Mouse (Mus musculus): ENCODE measurements around the gene Tmem217.
"Not testable (repeated sequence)": the region's sequence is repeated elsewhere in the genome, so short reads cannot be mapped to it uniquely, and the experiment has no call there.

The Tmem217 gene

DNA sequence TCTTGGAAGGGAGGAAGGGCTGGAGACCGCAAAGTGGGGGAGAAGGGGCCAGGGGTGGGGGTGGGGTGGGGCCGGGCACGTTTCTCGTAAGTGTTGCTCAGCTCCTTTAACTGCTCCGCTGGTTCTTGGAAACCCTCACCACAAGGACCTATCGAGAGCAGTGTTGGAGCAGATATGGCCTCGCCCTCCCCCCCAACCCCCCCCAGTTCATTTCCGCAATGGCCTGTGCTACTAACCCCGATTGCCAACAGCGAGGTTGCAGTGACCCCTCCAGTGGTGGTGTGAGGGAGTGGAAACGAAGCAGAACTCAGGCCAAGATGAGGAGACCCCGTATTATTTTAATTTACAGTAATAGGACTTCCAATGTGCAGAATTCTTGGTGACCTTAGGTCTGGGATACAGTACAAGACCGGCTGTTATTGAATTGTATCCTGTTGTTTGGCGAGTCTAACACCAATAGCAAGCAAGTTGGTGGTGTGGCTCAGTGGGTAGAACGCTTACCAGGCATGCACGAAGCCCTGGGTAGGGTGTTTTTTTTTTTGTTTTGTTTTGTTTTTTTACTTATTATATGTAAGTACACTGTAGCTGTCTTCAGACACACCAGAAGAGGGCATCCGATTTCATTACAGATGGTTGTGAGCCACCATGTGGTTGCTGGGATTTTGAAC lies 51.2 kb downstream of the Tmem217 start:
- no peak for DNase-seq

DNA sequence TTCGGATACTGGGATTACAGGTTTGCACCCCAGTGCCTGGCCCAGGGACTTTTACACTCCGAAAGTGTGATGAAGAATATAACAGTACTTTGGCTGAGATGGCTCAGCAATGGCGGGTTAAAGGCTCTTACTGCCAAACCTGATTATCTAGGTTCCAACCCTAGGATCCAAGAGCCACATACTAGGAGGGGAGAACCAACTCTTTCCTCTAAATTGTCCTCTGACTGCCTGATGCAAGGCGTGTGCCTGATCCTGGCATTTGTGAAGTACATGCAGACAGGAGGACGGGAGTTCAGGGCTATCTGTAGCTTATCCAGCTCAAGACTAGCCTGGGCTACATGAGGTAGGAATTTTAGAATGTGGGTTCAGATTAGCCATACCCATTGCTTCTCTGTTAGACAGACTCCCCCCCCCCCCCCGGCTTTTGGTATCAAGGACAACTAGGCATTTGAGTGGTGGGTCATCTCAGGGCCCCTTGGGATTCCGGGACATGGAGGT lies 51.9 kb downstream of the Tmem217 start:
- DNase-seq, result no peak

DNA sequence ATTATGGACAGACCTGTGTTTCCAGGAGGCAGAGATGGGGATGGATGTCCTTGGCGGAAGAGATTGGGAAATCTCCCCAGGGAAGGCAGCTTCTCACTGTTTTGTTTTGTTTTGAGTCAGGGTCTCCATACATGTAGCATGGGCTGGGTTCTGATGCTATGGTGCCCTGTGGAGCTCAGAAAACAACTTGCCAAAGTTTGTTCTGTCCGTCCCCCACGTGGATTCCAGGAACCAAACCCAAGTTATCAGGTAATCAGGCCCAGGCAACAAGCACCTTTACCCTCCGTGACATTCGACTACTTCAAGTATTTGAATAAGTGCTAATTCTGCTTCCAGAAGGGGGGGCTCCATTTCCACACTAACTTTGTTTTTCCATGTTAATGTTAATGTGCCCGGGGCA lies 52.7 kb downstream of the Tmem217 start:
- no peak for DNase-seq

DNA sequence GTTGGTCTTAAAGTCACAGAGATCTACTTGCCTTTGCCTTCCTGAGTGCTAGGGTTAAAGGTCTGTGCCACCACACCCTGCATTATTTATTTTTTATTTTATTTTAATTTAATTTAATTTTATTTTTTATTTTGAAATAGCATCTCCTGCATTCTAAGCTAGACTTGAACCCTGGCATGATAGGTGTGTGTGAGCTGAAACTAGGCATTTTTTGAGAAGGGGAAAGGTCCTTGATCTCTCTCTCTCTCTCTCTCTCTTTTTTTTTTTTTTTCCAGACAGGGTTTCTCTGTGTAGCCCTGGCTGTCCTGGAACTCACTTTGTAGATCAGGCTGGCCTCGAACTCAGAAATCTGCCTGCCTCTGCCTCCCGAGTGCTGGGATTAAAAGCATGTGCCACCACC lies 53.2 kb downstream of the Tmem217 start:
- not testable (repeated sequence) for DNase-seq

DNA sequence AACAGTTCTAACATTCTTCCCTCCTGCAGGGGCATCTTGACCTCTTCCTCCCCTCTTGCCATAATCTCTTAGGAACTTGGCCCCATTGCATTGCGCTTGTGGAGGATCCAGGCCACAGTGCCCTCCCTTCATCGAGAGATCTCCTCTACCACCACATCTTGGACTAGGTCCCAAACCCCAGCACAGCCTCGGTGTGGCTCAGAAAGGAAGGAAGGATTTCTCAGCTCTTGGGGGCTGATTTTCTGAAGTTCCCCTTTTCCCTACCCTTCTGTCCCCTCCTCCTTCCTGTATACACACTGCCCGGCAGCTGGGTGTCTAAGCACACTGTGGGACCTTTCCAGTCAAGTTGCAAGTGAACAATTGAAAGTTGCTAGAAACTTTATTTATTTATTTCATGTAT lies 54.2 kb downstream of the Tmem217 start:
- no peak for DNase-seq

DNA sequence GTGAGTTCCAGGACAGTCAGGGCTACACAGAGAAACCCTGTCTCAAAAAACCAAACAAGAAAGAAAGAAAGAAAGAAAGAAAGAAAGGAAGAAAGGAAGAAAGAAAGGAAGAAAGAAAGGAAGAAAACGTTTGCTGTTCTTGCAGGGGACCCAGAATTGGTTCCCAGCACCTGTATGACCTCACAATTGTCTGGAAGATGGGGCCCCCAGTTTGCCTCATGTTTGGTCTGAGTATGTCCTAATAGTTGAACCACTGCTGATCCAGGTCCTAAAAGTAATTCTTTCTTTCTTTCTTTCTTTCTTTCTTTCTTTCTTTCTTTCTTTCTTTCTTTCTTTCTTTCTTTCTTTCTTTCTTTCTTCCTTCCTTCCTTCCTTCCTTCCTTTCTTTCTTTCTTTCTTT lies 54.7 kb downstream of the Tmem217 start:
- DNase-seq, result not testable (repeated sequence)

DNA sequence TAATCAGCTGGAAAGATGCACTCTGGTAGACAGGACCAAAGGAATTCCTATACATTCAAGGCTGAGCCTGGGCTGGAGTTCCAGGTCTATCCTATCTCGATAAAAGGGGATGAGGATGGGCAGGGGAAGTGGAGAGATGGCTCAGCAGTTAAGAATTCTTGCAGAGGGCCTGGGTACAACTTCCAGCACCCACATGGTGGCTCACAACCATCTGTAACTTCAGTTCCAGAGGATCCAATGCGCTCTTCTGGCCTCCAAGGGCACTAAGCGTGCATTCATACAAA lies 55.2 kb downstream of the Tmem217 start:
- no peak for DNase-seq

DNA sequence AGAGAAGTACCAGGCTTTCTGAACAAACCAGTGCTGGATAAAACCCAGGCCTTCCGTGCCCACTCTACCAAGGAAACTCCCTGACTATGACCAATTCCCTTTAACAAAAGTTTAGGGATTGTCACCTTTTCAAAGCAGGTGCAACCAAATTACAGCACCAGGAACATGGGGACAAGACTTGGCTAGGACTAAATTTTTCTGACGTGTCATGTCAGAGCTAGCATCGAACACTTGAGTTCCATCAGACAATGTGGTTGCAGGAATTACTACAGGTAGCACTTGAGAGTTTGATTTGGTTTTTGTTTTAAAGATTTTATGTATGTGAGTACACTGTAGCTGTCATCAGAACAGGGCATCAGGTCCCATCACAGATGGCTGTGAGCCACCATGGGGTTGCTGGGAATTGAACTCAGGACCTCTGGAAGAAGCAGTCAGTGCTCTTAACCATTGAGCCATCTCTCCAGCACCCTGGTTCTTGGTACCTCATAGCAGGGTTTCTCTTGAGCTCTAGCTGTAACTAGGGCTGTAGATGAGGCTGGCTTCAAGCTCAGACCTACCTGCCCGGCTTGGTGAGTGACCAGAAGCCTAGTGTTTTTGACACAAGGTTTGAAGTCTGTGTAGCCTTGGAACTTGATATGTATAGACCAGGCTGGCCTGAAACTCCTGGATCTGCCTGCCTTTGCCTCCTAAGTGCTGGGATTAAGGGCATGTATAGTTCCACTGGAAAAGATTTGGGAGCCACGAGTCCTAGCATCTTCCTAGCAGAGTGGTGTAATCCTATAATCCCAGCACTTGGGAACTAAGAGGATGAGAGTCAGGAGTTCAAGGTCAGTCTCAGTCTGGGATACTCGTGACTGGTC lies 55.7 kb downstream of the Tmem217 start:
- DNase-seq, result no peak

DNA sequence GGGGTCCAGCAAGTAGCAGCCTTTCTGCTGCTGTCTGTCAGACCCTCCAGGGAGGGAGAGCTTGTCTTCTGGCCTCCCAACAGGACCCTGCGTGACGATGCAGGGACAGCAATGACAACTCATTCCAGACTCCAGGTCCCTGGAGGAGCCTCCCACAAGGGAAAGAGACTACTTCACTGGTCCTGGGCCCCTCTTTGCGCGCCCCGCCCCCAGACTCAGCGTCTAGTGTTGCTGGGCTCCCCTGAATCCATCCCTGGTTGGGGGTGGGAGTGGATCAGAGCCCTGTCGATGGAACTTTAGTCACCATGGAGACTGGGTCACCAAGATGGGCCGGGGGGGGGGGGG lies 57.5 kb downstream of the Tmem217 start:
- DNase-seq, result peak; percentile 22

DNA sequence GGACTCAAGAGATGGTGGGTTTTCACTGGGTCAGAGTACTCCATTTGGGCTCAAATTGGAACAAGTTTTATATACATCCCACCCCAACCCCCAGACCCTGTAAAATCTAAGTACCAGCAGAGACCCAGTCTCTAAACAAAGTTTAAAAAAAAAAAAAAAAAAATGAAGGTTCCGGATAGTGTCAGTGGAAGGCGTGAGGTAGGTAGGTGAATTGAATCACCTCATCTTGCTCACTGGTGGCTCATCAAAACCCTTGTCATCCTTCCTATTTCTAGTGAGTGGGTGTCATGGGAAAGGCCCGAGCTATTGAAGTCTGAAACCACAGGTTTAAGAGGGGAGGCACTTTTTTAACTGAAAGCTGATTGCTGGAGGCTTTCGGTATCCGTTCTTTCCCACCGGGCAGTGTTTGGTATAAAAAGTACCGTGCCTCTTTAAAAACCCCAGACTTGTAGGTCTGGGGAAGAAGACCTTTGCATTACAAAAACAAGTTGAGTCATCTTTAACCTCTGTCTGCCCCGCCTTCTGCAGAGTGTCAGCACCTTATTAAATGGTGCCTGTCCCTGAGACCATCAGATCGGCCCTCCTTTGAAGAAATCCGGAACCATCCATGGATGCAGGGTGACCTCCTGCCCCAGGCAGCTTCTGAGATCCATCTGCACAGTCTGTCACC lies 58.0 kb downstream of the Tmem217 start:
- no peak for DNase-seq

DNA sequence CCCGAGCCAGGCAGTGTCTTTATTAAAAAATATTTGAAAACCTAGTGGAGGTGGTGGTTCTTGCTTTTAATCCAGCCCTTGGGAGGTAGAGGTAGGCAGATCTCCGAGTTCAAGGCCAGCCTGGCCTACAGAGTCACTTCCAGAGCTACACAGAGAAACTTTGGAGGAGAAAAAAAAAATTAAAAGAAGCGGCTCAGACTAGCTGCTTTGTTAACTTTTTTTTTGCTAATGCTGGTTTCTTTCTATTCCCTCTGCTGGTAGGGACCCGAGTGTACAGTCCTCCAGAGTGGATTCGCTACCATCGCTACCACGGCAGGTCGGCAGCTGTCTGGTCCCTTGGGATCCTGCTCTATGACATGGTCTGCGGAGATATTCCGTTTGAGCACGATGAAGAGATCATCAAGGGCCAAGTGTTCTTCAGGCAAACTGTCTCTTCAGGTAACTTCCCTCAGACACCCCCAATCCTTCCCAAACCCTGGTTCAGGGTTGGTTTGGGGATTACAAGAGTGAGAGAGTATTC lies 58.7 kb downstream of the Tmem217 start:
- DNase-seq, result peak; percentile 29

DNA sequence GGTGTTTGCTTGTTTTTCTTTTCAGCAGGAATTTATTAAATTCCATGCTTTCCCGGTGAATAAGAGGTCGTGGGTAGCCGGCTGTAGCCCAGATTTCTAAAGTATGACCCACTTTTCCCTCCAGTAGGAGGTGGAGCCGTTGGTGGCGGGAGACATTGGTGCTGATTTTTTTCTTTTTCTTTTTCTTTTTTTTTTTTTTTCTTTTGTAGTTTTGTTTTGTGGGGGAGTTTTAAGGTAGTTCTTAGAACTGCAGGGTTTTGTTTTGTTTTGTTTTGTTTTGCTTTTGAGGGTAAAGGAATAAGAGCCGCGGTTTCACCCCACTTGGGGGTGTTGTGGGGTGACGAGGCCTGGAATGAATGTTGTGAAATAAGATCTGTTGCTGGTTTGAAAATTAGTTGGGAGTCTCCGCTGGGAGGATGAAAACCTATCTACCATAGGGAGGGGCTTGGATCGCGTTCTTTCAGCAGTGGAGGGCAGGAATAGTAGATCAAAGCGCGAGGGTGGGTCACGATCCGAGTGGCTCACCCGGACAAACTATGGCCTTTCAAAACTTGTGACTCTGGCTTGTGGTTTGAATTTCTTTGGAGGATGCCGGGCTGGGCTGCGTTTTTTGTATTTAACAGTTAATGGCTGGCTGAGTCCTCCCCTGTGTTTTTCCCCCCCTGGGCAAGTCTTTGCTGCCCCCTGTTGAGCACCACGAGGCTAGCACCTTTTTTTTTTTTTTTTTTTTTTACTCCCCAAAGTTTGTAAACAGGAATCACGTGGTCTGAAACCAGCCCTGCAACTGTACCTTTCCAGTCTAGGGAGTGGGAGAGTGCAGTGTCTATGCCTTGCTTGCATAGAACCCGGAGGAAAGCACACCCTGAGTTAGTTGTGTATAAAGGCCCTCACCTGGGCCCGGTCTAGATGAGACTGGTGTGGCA lies 59.7 kb downstream of the Tmem217 start:
- peak; percentile 65 for DNase-seq

DNA sequence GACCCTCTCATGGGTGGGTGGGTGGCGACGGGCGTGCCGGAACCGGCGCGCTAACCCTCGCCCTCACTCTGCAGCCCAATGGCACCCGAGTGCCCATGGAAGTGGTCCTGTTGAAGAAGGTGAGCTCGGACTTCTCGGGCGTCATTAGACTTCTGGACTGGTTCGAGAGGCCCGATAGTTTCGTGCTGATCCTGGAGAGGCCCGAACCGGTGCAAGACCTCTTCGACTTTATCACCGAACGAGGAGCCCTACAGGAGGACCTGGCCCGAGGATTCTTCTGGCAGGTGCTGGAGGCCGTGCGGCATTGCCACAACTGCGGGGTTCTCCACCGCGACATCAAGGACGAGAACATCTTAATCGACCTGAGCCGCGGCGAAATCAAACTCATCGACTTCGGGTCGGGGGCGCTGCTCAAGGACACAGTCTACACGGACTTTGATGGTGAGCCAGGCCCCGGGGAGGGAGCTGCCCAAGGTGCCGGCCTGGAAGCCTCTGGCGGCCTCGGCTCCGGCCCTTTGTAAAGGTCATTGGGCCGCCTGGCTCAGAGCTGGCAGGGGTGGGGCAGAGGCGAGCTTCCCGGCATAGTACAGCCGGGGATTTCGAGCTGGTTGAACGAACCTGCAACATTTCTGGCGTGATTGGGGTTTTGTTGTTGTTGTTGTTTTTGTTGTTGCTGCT lies 60.5 kb downstream of the Tmem217 start:
- DNase-seq, result peak; percentile 63

DNA sequence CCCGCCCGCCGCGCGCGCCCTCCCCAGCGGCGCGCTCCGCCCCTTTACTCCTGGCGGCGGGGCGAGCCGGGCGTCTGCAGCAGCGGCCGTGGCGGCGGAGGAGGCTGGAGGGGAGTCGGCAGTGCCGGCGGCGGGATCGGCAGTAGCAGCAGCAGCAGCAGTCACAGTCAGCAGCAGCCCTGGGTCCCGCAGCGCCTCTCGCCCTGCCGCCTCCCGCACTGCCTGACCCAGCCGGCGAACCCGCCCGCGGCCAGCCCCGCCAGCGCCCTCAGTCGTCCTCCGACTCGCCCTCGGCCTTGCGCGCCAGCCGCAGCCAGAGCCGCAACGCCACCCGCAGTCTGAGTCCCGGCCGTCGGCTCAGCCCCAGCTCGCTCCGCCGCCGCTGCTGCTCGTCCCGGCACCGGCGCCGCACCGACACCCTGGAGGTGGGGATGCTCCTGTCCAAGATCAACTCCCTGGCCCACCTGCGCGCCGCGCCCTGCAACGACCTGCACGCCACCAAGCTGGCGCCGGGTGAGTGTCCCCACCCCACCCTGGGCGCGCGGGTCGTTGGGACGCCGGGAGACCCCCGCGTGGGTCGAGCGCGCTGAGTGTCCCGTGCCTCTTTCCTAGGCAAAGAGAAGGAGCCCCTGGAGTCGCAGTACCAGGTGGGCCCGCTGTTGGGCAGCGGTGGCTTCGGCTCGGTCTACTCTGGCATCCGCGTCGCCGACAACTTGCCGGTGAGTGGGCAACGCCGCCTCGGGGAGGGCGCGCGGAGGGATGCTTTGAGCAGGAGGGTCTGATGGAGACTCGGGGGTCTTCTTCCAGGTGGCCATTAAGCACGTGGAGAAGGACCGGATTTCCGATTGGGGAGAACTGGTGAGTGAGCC lies 61.2 kb downstream of the Tmem217 start, which contains the start of gene Pim1:
Pim1 (plus strand) TSS at position 41 of the 869 bp plus-strand sequence.
- no peak for DNase-seq

DNA sequence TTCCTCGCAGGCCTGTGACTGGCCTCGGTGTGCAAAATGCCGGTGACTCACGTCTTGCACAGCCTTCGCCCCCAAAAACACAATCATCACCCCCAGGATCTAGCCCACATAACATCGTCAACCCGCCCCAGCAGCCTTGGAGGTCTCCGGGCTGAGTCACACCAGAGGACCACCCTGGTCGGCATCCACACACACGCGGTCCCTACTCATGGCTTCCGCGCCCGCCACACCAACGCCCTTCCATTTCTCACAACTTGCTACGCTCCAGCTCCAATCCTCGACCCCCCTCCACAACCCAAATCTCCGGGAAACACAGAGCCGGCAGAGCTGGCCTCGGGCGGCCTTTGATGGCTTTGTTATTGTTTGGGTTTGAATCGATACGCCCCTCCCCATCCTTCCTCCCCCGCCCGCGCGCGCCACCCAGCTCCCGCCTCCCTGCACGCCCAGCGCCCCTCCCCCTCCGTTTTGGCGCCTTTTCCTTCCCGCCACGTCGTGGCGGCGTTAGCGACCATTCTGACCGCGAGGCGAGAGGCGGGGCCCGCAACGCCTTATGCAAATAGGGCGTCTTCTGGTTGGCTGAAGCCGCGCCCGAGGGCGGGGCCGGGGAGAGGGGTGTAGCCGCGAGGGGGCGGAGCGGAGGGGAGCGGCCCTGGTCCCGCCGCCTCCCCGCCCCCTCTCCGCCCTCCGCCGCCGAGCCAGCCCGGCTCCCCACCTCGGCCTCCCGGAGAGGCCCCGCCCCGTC lies 62.0 kb downstream of the Tmem217 start:
- DNase-seq, result peak; percentile 98

DNA sequence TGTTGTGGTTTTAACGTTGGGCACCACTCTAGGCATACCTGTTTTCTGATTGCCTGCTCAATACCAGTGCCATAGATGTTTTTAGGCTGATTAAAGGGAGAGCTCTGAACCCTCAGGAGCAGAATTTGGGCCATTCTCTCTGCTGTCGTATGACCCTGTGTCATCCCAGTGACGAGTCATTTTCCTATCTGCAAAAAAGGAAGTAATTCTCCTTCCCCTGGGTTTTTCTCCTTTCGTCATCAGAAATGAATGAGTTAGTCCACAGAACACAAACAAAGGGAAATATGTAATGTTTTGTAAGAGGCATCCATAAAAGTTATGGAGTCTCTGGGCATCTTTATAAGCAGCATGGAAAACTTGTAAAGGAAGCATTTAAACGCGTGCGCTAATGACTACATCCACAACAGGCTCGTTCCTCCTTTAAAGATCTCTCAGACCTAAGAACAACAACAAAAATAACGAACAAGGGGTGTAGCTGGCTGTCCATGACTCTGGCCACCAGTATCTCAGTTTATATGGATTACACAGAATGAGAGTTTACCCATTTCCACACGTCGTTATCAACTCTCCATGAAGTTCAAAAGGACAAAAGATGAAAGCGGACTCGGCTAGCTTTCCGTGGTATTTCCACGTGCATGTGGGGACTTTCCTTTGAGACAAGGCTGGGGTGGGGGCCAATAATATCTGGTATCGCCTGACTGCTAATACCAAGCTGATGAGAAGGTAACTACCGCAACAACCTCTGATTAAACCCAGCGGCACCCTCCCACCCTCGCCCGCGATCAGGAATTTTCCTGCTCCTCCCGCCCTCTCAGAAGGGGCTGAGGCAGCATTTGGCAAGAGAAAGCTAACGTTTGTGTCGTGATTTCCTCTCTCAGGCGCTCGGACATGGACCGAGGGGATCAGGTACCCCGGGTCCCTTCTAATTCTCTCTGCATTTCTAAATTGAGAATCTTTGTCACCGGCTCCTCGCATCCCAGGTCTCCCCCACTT lies 62.9 kb downstream of the Tmem217 start:
- peak; percentile 31 for DNase-seq

DNA sequence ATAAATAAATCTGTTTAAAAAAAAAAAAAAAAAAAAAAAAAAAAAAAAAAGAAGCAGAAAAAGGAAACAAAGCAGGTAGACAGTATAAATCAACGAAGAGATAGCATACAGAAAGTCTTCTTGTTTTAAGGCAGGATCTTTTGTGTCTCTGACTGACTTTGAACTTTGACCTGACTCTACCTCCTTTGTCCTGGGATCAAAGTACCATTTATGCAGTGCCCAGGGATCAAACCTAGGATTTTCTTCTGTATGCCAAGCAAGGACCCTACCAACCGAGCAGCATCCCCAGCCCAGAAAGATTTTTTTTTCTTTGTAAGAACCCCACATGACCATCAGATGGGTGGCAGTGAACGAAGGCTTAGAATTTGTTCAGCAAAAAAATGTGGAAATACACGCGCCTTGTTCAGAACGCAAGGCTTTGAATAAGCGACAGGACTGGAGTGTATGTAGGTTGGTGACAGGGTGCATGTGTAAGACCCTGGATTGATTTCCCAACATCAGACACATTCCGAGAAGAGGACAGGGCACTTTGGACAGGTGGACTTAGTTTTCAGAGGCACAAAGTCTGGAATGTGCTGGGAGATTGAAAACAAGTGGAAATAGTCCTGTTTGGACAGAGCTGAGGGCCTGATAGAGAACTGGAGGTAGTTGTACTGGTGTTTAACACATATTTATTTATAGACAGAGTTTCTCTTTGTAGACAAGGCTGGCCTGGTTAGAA lies 63.8 kb downstream of the Tmem217 start:
- no peak for DNase-seq

Measured in cerebellum, adult 9-10 months (tissue).